Mouse (Mus musculus) subcutaneous adipose tissue, adult 2 months (tissue): ENCODE data around the gene Scgn. TPM values are rescaled to one million over a fixed set of nuclear protein-coding genes. Genes with fewer than 3 reads are reported as not detected.

Experiments used
- polyA plus RNA-seq: library from polyadenylated mRNA; depleted of rRNA; stranded (reverse); fragments of >200 nt; gene quantifications from 2 replicates; pipeline ENCODE4 v1.2.3, GENCODE M21; 2012; ENCODE audit warnings: low replicate concordance; rRNA removed

The Scgn gene
- not detected in 2 replicates for polyA plus RNA-seq

GRCm38 (mm10) chr13:23990928-23991327, at the start of gene Scgn:
Scgn (minus strand) TSS chr13:23991214.

GRCm38 (mm10) chr13:23934211-23934520, 56.8 kb downstream of the Scgn start, which contains the start of gene Hist1h2aa:
Hist1h2aa (plus strand) TSS chr13:23934462.

GRCm38 (mm10) chr13:23933421-23934210, 57.4 kb downstream of the Scgn start, which contains the start of gene Hist1h2ba:
Hist1h2ba (minus strand) TSS chr13:23934156.

GRCm38 (mm10) chr13:23914376-23915167, 76.4 kb downstream of the Scgn start, which contains the start of gene Slc17a4:
Slc17a4 (minus strand) TSS chr13:23915009.

Other genes starting within 250 kb of the Scgn start
- gene Hist1h3c, start 245.6 kb downstream of the Scgn start, polyA plus RNA-seq = 0.89 and 13.7 TPM in 2 replicates
- gene Hist1h2bb, start 244.5 kb downstream of the Scgn start, polyA plus RNA-seq = 7.3 and 9.2 TPM in 2 replicates
- 1.4 and 13.7 TPM in 2 replicates for gene Hist1h2ab, start 240.1 kb downstream of the Scgn start, polyA plus RNA-seq
- 2.3 and 17.2 TPM in 2 replicates for gene Hist1h3b, start 238.9 kb downstream of the Scgn start, polyA plus RNA-seq
- gene Hist1h4b, start 234.2 kb downstream of the Scgn start, polyA plus RNA-seq = 7.7 TPM in 1 of 2 replicates, not detected in the other
- 7.6 and 9.8 TPM in 2 replicates for gene Hist1h4a, start 230.0 kb downstream of the Scgn start, polyA plus RNA-seq
- gene Hist1h3a, start 228.8 kb downstream of the Scgn start, polyA plus RNA-seq = 1.3 and 14.9 TPM in 2 replicates
- 0.17 and 0.86 TPM in 2 replicates for gene Hist1h1a, start 227.5 kb downstream of the Scgn start, polyA plus RNA-seq
- 0.24 TPM in 1 of 2 replicates, not detected in the other for gene Trim38, start 221.3 kb downstream of the Scgn start, polyA plus RNA-seq
- gene Slc17a2, start 184.2 kb downstream of the Scgn start, polyA plus RNA-seq = not detected in 2 replicates
- not detected in 2 replicates for gene Slc17a3, start 151.8 kb downstream of the Scgn start, polyA plus RNA-seq
- not detected in 2 replicates for gene Slc17a1, start 123.5 kb downstream of the Scgn start, polyA plus RNA-seq
- not detected in 2 replicates for gene Slc17a4, start 76.2 kb downstream of the Scgn start, polyA plus RNA-seq
- gene Hist1h2ba, start 57.1 kb downstream of the Scgn start, polyA plus RNA-seq = not detected in 2 replicates
- gene Hist1h2aa, start 56.8 kb downstream of the Scgn start, polyA plus RNA-seq = not detected in 2 replicates